Mouse (Mus musculus): ENCODE measurements around the gene Znhit1.

The Znhit1 gene

DNA sequence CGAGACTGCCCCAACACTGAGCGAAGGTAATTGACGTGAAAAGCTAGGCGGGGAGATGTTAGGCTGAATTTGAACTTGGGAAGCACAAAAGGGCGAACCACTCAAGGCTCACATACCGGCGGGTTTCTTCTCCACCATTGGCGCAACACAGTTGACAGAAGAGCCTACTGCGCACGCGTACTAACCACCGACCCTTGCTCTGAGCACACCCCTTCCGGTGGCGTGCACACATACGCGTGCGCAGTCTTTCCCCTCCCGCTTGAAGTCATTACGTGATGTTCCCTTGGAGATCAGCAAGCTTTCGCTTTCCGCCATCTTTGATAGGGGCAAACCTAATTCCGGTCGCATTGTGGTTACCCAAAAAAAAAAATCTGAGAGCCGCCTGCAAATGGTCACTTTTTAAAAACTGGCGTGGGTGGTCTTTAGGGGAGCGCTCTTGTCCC lies 1.1 kb downstream of the Znhit1 start, which contains the start of gene Plod3:
TSS of gene Plod3 (plus strand) at position 325 of the 443 bp plus-strand sequence.
- peak; percentile 94 to 97 for DNase-seq (ENCODE audit: low spot score in 2 of 2)

DNA sequence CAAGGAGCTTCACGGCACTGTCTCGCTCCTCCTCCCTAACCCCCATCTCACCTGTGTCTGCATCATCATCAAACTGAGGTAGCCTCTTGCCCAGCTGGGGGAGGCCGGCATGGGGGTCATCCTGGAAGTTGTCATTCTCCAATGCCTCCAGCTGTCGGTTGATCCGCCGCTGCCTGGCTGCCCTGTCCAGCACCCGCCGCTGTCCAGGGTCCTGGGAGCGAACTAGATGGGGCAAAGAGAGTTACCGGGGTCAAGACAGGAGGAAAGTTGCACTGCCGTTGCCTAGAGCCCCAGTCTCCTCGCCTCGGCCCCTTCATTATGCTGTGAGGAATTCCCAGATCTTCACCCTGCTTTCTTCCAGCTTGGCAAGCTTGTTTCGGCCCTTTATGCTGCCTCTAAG lies 3.0 kb downstream of the Znhit1 start:
- DNase-seq (ENCODE audit: low spot score in 2 of 2), result no peak

DNA sequence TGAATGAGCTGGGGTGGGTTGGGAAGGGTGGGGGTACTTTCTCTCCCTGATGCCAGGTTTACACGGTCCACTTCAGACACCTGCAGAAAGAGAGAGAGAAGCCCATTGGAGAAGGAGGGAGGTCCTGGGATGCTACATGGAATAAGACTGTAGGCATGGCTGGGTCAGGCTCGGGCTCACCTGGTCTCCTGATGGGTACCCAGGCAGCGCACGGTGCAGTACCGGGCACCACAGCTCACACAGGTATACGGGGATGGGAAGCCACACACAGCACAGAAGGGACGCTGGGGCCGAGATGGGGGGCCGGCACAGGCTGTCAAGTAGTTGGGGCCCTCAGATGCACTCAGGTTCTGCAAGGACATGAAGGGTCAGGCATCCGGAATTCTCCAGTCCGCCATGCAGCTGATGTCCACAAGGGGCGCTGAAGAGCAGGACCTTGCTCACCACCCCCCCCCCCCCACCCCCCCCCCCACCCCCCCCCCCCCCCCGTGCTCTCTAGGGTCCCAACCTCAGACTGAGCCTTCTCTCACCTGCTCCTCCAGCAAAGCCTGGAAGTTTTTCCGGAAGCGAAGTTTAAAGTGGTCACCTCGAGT lies 5.4 kb downstream of the Znhit1 start:
- DNase-seq (ENCODE audit: low spot score in 2 of 2), result no peak

DNA sequence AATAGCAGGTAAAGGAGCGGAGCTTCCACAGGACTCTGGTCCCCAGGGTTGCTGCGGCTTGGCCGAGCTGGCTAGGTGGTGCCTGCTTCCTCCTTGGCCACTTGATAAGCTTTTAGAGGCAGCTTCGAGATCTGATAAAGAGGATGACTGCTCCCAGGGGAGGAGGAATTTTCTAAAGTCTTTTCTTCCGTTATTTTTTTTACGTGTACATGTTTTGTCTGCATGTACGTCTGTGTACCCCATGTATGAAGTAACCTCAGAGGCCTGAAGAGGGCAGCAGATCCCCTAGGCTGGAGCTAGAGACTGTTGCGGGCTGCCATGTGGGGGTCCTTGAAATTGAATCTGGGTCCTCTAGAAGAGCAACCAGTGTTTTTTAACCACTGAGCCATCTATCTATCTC lies 6.8 kb downstream of the Znhit1 start:
- no peak for DNase-seq (ENCODE audit: low spot score in 2 of 2)

DNA sequence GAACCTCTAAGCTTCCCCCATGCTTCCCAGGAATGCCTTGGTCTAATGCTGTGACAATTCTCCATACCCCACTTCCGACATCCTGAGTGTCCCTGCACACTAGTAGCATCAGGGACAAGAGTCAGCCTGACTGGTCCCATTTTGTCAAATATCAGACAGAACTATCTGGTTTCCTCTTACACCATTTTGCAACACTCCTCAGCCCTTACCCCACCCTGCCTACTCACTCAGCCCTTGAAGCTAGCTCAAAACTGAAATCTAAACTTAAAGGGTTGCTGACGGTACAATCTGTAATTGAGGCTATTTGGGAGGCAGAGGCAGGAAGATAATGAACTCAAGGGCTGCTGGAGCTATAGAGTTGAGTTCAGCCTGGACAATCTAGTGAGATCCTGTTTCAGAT lies 8.1 kb downstream of the Znhit1 start:
- no peak for DNase-seq (ENCODE audit: low spot score in 2 of 2)

DNA sequence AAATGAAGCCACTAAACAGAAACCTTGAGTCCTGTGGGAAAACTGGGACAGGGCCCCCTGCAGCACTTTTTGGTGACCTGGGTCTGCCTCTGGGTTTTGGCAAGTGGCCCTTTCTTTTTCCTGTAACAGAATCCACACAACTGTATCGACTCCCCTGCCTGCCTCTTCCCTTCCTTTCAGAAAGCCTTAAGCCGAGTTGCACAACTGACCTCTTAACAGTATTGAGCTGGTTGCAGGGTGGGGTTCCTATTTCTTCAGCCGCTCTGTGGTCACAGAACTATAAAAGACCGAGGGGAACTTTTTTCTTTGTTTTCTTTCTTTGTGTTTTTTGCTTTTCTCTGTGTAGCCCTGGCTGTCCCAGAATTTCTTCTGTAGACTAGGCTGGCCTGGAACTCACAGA lies 10.1 kb downstream of the Znhit1 start:
- no peak for DNase-seq (ENCODE audit: low spot score in 2 of 2)

DNA sequence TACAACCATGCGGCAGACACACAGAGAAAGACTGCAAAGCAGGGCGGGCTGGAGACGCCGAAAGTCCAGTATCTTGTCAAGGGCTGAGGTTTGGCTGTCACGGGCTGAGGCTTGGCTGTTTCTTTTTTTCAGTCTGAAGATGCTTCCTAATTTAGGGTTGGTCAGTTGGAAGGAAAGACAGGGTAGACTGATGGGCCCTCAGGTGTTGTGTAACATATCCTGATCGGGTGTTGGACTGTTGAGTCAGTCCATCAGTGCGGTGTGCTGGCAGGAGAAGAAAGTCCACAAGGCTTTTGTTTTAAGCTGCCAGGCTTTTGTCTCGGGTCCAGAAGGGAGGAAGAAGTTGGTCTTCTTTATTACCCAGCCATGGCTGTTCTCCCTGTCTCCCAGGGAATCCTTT lies 14.2 kb downstream of the Znhit1 start:
- no peak for DNase-seq (ENCODE audit: low spot score in 2 of 2)

- peak in 1 of 2 experiments; percentile 49 for DNase-seq (ENCODE audit: low spot score in 2 of 2)
These were observed 17.1 kb downstream of the Znhit1 start for GRCm38 (mm10) chr5:136970703-136971102.

- DNase-seq (ENCODE audit: low spot score in 2 of 2), result no peak
These were observed 20.2 kb downstream of the Znhit1 start for GRCm38 (mm10) chr5:136967592-136967991.

DNA sequence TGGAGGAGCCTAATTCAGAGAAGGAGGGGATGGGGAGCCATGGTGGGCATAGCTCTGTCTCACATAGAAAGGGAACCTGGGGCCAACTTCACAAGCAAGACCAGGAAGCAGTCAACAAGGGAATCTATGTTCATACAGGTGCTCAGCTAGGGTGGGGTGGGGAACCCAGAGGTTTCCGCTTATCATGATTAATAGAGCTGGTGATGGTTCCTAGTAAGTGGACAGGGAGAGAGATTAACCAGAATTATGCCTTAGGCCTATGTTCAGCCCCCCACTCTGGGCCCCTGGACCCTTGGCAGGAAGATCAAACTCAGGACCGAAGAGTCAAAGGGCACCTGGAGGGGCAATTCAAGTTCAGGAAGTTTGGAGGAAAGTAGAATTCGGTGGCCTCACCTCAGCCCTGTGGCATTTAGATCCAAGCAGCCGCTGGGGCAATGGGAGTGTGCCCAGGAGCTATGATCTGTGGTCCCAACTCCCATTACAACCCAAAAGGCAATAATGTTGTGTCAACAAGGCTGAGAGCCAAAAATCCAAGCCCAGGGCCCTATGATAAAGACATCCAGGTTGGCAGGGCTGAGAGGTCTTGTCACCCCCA lies 20.9 kb downstream of the Znhit1 start:
- DNase-seq (ENCODE audit: low spot score in 2 of 2), result no peak

DNA sequence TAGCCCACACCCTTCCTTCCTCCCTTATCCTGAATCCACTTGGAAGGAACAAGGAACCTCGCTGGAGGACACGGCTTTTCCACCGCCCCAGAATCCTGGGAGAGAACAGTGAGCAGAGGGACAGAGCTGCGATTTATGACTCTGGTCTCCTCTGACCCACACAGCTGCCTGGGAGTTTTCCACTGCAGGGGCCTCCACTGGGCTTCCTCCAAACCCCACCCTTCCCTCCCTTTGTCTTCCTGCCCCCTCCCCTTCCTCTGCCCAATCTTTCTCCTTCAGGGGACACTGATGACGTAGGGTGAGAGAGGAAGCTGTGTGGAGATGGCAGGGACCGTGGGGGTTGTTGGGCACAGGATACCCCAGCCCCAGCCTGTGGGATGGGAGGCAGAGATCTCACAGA lies 21.5 kb downstream of the Znhit1 start, which contains the start of gene Cldn15:
TSS of gene Cldn15 (plus strand) at position 286 of the 400 bp plus-strand sequence.
- DNase-seq (ENCODE audit: low spot score in 2 of 2), result no peak

GRCm38 (mm10) chr5:136965686-136966085 lies 22.1 kb downstream of the Znhit1 start:
- DNase-seq (ENCODE audit: low spot score in 2 of 2), result no peak

DNA sequence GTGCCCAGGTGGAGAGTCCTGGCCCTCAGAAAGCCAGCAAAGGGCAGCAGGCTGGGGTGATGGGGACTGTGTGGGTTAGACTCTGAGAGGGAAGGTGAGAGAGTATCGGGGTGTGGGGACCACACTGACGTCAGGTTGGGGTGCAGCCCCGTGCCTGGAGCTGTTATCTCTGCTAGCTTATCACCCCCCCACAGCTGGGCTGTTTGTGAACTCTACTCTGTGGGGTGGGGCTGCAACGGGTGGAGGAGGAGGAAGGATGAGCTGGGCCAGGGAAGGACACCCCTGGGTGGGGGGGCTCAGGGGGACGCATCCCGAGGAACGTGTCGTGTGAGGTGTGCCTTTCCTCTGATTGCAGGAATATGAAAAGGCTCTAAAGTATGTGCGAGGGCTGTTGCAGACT lies 22.6 kb downstream of the Znhit1 start:
- DNase-seq (ENCODE audit: low spot score in 2 of 2), result no peak

- no peak for DNase-seq (ENCODE audit: low spot score in 2 of 2)
These were observed 24.8 kb downstream of the Znhit1 start for GRCm38 (mm10) chr5:136962966-136963540.

DNA sequence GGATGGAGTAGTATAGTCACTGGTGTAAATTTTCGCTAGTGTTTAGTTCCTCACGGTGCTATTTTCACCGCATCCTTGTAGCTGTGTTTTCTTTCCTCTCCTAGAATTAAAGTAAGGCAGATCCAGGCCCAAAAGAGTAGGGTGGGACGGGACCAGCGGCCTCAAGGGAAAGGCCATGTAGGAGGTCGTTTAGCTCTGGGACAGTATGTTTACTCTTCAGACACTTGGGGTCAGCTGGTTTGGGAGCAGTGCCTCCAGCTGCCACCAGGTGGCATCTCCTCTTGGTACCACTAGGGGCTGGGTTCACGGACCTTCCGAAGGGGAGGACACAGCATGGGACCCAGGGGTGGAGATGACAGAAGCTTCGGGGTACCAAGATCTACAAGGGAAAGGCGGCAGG lies 25.3 kb downstream of the Znhit1 start:
- DNase-seq (ENCODE audit: low spot score in 2 of 2), result peak in 1 of 2 experiments; percentile 85

DNA sequence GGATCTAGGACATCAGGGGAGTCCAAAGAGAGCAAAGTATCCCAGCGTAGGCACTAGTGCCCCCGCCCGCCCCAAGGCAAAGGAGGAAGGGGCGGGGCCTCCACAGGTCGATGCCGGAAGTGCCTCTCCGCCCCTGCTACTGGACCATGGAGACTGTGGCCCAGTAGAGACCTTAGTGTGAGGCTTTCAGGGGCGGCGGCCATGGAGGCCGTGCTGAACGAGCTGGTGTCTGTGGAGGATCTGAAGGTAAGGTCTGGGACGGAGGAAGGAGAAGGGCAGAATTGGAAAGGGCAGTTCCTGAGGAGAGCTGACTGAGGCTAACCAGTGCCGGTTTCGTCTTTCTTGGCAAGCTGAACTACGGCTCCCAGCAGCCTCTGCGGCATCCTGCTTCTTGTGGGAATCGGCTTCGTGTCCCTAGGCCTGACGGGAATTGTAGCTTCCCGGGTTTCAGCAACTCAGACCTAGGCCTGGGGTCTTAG lies 25.8 kb downstream of the Znhit1 start:
- DNase-seq (ENCODE audit: low spot score in 2 of 2), result peak; percentile 82 to 92

- DNase-seq (ENCODE audit: low spot score in 2 of 2), result no peak
These were observed 26.4 kb downstream of the Znhit1 start for GRCm38 (mm10) chr5:136961334-136961982.

DNA sequence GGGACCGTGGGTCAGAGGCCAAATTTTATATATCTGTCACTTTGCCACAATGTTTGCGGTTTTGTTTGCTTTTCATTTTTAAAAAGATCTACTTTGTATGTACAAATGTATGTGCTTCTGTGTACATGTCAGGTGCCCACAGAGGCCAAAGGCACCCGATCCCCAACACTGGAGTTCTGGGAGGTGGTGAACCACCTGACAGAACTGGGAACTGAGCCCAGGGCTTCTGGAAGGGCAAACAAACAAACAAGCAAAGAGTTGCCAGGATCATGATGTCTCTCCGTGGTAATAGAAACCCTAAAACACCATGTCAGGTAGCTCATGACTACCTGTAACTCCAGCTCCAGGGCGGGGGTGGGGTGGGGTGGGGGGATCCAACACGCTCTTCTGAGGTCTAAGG lies 27.8 kb downstream of the Znhit1 start:
- DNase-seq (ENCODE audit: low spot score in 2 of 2), result no peak

GRCm38 (mm10) chr5:136958991-136959605 lies 28.7 kb downstream of the Znhit1 start:
- no peak for DNase-seq (ENCODE audit: low spot score in 2 of 2)

GRCm38 (mm10) chr5:136957250-136957649 lies 30.6 kb downstream of the Znhit1 start:
- DNase-seq (ENCODE audit: low spot score in 2 of 2), result no peak

DNA sequence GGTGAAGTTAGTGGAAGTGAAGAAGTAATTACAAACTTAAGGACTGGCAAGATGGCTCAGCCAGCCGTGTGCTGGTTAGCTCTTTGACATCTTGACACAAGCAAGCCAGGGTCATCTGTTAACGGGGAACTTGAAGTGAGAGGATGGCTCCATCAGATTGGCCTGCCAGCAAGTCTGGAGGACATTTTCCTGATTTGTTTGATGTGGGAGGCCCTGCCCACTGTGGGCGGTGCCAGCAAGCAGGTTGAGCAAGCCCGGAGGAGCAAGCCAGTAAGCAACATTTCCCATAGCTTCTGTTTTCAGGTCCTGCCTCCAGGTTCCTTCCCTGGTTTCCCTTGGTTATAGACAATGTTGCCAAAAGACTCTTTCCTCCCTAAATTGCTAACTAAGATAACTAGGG lies 32.2 kb downstream of the Znhit1 start:
- DNase-seq (ENCODE audit: low spot score in 2 of 2), result no peak

DNA sequence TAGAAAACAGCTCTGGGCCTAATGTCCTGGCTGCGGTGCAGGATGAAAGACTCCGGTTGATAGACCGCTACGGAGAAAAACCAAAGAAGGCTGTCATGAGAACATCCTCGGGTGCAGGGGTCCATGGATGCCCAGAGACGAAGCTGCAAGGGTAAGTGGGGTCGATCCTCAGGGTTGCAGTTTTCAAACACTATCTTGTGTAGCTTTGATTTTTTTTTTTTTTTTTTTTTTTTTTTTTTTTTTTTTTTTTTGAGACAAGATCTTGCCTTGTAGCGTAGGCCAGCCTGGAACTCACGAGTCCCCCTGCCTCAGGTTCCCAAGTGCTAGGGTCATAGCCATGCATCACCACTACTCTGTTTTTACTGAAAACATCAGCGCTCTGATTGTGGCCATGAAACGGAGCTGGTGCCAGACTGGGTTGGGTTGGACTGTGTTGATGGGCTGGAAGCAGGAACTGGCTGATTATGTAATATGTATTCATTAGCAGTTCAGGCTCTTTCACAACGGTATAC lies 34.3 kb downstream of the Znhit1 start:
- DNase-seq (ENCODE audit: low spot score in 2 of 2), result peak in 1 of 2 experiments; percentile 58

Data from left cerebral cortex, adult 9 months (tissue).